Mouse (Mus musculus) lung, postnatal 4 days (tissue): ENCODE results near the gene Dglucy.
A peak's percentile ranks its signal among the peaks of the same experiment; 100 is the strongest.

Experiments
- DNase-seq, 2 experiments: peaks; one replicate each; pipeline ENCODE4 v3.0.0; 2021

Dglucy gene

DNA sequence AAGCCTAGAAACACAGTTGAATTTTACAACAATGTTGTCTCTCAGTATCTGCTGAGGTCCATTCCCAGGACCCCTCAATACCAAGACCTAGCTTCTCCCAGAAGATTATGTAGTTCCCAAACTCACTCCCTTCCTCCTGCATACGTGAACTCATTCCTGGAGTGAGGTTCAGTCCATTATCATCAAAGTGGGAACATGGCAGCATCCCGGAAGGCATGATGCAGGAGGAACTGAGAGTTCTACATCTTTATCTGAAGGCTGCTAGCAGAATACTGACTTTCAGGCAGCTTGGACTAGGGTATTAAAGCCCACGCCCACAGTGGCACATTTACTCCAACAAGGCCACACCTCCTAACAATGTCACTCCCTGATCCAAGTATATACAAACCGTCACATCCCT is 64.3 kb downstream of the Dglucy start:
- no peak for DNase-seq

DNA sequence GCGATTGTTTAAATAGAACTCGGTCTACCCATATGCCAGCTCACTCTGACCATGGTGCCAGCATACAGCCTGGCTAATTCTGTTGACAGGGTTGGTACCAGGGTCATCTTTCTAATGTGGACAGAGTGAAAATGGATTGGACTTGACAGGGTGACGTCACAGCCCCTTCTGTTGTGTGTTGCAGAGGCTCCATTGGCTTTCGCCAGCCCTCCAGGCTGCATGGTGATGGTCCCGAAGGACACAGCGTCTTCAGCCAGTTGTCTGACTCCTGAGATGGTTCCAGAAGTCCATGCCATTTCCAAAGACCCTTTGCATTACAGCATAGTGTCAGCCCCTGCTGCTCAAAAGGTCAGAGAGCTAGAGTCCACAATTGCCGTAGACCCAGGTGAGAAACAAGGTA is 65.7 kb downstream of the Dglucy start:
- no peak for DNase-seq

DNA sequence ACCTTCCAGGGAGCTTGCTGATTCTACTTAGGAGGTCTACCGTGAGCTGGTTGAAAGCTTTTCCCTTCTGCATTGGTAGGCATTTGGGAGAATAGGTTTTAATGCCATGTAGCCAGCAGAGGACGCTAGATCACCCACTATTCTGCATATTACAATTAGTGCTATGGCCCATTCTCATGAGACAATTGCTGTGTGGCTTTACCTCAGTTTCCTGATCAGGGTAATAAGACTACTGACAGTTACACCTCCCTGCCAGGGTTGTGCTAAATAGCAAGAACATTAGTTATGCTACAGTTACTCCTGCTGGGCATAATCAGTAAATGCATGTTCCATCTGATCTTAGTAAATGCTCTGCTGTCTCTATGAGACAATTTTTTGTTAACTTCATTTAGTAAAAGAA is 67.0 kb downstream of the Dglucy start:
- DNase-seq: no peak

DNA sequence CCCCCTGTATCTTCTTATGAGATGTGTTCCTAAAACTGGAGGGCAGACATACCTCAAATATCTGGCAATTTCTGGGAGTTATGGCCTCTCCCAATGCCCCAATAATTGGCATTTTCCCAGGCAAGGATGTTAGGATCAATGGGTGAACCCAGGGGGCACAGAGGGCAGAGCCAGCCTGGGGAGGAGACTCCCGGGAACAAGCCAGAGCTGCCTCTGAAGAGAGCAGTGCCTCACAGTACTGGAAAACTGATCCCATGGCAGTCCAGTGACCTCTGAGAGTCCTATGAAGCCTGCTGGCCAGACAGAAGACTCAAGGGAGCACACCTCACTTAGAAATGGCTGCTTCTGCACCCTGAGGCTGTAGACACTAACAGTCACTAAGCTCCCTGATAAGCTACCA is 67.7 kb downstream of the Dglucy start:
- no peak for DNase-seq

DNA sequence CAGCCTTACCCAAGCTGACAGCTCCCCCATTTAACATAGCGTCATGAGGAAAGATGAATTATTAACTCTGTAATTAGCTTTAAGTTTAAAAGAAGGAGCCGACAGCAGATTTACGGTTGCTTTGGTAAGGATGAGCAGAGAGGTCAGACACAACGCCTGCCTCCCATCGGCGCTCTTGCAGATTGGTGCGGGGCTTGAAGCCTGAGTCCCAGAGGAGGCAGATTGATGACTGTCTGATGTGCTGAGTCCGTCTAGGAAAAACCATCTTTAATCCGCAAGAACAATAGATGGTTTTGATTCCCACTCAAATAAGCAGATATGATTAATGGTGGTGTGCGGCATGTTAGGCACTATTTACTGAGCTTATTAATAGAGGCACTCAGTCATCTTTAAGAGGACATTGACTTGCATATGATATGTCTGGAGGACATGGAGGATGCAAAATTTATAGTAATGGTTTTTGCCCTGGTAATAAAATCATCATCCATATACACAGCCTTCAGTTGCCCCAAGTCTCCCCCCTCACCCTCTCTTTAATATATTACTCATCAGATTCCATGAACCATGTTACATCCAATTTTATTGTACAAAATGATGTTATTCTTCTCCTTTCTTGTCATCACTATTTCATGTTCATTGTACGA is 68.7 kb downstream of the Dglucy start:
- DNase-seq: no peak

DNA sequence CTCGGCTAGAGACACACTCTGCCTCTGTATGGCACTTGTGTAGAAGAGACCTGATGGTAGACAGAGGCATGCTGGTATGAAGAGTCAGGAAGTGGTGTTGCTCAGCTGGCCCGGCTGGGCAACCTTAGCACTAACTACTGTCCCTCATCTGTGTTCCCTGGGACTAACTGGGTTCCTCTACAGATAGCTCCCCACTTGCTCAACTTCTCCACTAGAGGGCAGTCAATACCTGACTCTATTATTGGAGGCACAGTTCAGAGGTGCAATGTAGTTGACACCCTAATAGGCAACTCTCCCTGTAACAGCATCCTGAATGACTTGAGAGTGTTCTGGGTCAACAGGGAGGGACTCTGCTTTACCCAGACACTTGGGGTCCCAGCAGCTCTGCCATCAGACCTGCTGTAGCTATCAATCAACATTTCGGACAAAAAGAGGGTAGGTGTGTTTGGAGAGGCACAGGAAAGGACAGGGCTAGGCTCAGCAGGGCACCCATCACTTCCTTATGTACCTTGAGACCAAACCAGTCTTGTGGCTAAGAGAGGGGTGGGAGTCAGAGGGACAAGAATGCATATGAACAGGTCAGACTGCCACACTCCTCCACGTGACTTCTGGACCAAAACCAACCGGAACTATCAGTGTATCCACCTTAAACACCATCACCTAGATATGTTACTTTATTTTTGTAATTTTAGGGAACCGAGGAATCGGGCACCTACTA is 70.7 kb downstream of the Dglucy start:
- DNase-seq: peak in 1 of 2 experiments; percentile 54

DNA sequence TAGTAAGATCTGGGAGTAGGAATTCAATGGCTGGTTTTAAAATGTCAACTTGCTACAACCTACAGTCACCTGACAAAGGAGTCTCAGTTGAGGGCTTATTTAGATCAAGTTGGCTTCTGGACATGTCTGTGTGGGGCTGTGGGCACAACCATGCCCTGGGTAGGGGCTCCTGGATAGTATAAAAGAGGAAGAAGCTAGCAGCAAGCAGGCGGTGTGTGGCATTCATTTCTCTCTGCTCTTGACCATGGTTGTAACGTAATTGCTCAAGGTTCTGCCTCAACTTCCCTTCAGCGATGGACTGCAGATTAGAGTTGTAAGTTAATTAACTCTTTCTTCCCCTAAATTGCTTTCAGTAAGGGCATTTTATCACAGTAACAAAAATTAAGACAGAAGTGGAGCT is 73.5 kb downstream of the Dglucy start:
- DNase-seq: no peak

DNA sequence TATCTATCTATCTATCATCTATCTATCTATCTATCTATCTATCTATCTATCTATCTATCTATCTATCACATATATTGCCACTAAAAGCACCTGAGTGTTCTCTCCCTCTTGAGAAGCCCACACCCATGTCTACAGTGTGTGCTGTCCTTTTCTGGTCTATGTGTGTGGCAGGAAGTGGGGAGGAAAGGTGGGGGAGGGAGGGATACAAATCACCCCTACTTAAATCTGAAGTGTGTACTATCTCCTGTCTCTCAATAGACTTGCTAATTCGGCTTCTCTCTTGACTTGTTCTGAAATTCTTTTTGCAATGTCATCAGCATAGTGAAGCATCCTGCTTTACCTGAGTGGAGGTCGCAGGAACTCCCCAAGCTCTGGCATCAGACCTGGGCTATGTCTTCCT is 77.5 kb downstream of the Dglucy start:
- no peak for DNase-seq

DNA sequence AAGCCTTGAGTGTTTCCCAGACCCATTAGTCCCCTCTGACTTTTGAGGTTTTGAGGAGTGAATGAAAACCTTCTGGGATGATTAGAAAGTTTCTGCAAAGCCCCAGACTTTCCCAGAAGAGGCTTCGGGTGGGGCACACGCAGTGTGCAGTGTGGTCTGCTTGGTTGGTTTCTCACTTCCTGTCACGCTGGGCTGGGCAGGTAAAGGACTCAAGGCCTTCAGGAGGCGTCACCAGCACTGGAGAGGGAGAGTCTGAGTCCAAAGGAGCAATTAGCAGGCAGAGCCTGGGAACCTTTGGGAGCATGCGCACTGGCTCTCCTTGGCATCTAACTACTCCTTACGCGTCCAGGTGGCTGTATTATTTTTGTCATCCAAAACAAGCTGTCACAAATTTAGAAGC is 78.9 kb downstream of the Dglucy start:
- DNase-seq: no peak

DNA sequence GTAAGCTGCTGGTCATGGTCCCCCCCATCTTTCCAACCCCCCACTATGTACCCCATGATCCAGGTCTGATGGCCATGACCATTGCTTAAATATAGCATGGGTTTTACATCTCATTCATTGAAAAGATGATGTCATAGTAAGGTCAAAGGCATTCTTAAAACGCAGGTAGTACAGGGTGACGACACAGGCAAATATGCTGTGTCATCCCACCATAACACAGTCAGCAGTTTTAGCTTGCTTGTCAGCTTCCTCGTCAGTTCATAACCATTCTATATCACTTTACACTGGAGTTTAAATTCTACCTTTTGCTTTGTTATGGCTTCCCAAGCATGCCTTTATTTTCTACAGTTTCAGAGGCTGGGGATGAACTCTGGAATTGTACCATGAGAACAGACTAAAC is 83.4 kb downstream of the Dglucy start:
- no peak for DNase-seq

DNA sequence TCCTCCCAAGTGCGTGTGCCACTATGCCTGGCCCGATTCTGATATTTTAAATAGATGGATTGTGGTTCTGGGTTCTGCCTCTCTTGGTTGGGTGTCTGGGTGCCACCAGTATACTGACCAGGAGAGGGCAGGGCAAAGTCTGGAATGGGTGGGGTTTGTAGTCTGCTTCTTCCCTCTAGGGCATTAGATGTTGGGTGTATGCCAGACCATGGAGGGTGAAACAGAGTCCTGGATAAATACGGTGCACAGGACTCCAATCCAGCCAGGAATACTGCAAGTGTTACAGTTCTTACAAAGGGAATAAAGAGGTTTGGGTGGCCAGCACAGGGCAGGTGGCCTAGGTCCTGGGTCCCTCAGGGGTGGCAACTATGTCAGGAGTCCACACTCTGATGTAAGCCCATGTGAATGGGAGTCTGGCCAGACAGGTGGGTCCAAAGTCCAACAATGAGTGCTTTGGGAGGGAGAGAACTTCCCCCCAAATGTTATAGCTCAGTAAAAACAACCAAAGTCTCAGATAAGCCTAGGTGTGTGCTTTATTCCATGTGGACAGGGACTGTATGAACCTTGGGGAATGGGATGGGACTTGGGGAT is 84.1 kb downstream of the Dglucy start:
- no peak for DNase-seq

DNA sequence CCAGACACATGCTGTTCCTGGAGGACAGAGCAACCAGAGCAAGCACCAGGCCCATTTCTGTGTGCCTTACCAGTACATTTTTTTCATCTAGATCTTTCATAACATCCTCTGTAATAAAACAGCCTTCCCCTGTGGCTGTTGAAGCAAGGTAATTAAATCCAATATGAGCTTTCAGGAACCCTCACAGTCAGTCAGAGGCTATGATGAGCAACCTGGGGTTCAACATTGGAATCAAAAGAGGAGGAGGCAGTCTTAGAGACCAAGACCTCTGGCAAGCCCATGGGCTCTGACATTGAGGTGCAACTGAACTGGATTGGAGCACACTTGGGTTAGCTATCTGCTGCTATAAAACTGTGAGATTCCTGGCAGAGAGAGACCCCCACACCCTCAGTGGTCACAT is 86.2 kb downstream of the Dglucy start:
- DNase-seq: no peak

DNA sequence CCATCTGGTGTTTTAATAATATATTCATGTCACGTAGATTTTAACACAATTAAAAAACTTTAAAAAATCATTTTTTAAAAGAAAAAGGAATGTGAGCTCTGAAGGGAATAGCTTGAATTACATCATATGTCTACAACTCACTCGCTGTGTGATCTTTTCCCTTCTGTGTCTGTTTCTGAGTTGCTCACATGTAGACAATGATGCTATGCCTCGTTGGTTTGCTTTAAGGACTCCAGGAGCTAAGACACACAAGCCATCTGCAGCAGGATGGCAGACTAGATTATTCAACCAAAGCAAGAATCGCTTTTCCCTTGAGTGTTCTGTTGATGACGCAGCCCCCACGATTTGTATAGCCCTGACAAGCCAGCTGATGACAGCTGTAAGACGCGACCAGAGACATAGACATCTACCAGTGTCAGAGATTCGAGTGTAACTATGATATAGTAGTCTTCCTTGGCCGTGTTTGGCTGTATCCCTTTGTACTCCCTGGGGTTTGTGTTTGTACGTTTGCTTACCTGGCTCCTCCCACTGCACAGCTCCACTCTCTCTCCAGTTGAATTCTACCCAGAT is 86.7 kb downstream of the Dglucy start:
- DNase-seq: no peak

DNA sequence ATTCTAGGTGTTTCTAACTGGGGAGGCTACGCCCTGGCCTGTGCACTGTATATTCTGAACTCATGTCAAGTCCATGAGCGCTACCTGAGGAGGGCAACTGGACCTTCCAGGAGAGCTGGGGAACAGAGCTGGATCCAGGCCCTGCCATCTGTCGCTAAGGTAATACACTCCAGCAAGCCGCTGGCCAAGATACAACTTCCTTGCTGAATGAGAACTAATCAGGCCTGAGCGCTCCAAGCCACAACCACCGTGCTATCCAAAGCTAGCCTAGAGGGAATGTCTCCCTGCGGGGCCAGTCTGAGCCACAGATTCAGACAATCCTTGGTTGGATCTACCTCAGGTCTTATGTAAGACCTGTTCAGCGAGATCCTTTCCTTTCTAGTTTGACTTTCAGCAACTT is 88.2 kb downstream of the Dglucy start:
- no peak for DNase-seq

DNA sequence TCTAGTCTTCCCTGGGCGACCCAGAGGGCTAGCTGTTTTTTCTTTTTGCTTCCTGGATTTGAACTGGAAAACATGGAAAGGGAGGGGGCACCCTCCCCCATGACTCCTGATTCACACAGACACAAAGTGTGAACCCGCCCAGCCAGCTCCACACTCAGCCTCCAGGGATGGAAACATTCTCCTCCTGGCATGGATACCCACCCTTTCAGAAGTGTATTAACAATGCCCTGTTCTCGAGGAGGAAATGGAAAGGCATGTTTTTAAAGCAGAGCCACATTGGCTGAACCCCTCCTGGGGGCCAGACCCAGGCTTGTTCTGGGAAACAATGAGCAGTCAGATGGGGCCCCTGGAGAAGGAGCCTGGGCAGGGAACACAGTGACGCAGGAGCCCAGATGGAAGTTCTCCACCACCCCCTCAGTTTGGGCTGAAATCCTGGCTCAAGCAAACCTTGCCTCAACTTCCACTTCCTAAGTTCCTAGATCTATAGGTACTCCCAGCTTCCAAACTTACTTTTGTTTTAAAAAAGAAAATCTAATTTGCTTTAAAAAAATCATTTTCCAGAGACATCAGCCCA is 89.3 kb downstream of the Dglucy start:
- DNase-seq: no peak

DNA sequence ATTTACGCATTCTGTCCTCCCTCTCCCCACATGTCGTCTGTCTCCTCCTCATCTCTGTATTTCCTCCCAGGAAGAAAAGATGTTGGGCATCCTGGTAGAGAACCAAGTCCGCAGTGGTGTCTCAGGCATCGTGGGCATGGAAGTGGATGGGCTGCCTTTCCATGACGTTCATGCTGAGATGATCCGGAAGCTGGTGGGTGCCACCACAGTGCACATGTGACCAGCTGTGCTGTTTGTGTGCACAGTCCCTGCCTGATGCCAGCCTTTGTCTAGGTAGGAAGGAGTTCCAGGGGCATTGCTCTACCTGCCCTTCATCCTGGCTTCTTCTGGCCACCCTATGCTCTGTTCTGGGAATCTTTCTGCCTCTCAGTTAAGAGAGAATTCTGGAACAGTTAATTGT is 92.4 kb downstream of the Dglucy start:
- no peak for DNase-seq

DNA sequence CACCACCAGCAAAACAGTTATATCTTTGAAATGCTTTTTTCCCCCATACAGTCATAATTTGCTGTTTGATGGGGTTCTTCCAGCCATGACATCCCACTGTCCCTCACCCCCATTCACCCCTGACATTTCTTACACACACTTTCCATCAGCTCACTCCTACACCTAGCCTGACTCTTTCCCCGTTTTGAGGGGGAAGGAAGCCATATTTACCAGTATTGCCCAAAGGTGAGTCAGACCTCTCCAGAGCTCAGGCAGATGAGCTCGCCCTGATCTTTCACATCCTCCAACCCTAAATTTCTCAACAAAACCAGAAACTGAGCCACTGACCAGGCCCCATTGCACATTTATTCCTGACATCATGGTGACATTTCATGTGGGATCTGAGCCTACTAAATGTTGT is 93.0 kb downstream of the Dglucy start:
- no peak for DNase-seq

DNA sequence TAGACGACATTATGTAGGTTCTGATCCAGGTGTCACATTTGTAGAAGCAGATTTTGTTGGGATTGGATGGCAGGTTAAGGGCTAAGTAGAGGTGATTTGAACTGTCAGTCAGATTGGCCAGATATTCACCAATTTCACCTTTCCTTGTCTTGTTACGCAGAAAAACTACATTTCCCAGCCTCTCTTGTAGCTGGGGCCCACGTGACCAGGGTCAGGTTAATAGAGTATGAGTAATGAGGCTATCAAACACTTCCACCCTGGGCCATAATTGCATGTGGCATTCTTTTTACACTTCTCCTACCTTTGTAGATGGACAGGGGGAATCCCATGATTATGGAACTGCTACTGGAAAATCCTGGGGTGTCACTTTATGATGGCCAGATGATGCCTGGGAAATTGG is 94.8 kb downstream of the Dglucy start:
- no peak for DNase-seq

DNA sequence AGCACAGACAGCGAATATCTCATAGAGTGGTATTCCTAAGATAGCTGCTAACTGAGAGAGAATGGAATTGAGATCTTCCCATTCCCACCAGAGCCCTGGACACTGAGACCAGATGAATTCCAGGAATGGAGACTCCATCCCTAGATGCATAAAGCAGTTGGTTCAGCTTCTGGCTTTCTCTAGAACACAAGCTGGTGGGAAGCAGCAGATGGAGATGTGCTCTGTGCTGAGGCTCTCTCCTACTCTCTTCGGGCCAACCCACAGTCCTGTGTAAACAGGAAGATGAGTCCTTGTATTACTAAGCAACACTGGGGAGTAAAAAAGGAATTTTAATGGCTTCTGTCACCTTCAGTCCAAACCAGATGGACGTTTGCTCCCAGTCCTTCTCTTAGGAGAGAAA is 96.7 kb downstream of the Dglucy start:
- no peak for DNase-seq

DNA sequence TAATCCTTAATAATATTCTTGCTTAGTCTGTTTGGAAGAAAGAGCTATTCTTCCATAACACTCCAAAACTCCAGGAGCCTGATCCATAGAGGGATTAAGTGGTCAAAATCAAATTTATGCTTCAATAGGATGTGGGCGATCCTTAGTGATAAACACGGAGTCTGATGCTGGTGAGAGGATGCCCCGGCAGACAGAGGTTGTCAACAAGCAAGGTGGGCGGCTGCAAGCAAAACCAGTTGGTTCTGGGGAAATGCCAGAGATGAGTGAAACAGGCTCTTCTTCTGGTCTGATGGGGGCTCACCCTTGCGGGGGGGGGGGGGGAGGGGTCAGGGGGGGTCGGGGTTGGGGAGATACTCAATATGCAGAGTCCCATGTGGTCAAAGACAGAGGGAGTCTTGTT is 97.1 kb downstream of the Dglucy start:
- no peak for DNase-seq

DNA sequence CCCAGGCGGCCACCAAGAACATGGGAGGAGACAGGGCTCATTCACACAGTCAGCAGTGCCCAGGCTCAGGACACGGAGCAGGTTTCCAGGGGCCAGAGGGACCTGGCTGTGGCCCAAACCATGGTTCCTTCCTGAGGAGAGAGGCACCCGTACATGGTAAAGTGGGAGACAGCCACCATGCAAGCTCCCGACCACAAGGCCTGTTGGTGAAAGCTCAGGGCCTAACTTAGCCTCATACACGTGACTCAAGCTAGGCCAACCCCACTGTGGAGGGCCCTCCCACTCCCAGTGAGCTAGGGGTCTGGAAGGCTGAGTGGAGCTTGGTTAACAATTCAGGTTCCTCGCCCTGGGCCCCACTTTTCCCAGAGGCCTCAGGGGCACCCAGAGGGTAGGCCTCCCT is 99.1 kb downstream of the Dglucy start:
- no peak for DNase-seq

DNA sequence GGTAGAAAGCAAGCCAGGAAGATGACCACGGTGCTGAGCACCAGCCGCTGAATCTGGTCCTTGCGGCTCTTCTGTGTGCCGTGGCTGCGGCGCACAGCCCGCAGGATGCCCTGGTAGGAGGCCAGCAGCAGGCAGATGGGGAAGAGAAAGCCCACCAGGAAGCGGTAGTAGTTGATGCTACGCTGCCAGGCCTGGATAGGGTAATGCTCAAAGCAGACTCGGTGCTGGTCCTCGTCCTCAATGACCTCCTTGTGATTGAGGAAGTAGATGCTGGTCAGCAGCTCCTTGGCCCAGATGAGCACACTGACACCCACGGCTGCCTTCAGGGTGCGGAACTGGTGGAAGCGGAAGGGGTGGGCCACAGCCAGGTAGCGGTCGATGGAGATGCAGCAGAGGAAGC is 99.7 kb downstream of the Dglucy start:
- DNase-seq: peak in 1 of 2 experiments; percentile 14

DNA sequence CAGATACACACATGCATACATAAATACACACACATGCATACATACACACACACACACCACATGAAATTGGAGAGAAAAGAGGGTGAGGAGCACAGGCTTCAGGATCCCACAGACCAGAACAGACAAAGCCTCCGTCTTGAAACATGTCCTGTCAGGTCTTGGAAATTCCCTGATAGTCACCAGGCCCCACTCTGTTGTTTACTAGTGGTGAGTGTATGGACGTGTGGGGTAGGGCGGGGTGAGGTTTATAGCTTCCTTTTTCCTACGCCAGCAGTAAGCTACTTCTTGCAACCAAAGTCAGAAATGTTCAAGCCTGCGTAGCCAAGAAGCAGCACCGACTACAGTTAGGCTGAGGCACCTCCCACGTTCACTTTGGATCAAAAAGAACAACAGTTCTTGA is 104.3 kb downstream of the Dglucy start:
- peak in 1 of 2 experiments; percentile 12 for DNase-seq

DNA sequence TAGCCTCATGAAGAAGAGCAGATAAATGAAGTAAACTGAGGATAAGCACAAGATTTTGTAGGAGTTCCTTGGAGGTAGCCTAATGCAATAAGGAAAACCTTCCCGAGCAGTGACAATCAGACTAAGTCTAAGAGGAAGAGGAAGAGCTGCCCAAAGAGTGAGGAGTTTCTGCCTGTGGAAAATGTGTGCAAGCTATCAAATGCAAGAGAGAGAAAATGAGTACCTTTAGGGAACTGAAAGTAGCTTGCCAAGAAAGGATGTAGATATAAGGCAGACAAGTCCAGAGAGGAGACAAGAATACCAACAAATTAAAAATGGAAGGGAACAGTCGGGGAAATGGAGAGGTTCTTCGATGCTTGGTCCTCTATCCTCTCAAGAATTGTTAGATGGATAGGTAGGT is 106.7 kb downstream of the Dglucy start:
- no peak for DNase-seq
